10 mouse cellular contexts compared by ENCODE assay signal in the genomic region with DNA sequence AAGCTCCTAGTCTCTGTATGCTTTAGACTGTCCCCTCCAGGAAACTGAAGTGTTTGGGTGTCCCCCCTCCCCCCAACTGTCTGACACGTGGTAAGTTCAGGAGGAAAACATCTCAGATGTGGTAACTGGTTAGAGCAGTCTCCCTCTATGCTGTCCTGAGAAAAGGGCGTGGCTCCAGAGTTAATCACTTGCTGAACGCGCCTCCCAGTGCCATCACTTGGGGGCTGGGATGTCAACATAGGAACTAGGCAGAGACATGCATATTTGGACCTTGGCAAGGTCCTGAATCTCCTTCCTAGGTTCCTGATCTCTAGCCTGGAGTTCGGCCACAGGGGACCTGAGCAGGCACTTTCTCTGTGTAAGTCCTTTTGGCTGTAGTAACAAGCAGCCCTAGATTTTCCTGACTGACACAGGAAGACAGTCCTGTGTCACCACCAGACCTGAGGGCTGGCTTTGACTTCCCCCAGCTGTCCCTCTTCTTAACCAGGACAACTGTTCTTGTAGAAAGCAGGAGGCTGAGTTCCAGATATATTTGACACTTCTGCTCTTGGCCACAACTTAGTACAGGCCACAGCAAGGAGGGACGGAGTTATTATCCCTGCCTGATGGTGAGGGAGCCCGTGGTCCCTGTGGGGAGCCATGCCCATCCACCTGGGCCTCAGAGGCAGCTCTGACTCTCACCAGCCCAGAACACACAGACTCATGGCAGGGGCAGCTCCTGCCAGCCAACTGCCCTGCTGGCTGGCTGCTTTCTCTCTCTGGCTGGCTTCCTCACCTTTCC. TPM values are rescaled to one million over a fixed set of nuclear protein-coding genes. Genes with fewer than 3 reads are reported as not detected.
DNase-seq lines count a peak whose midpoint lies in the region; ATAC-seq and TF ChIP-seq lines count a peak whose summit lies in the region.
"Had no signal": no experiment of that assay in that cellular context is flagged by ENCODE, and none has a peak within 500 bp of the region (broad histone marks: within the 10 kb centered on the region; RNA-seq: fewer than 3 reads in every experiment).

No protein-coding gene starts in this region.

- no peak overlapping the region; the same call in 1 of the 2 replicates for H3K27ac ChIP-seq in heart, embryonic 11.5 days (ENCODE audit: low read depth, low read length)
- 0 out of 2 replicates have a peak overlapping the region, but pooled peaks have one; percentile 20 for H3K27ac ChIP-seq in limb, embryonic 14.5 days (replicated peaks; ENCODE audit: low read depth, low read length)

- no peak for TF ChIP-seq POLR2A in limb, embryonic 14.5 days (IDR thresholded peaks at IDR 0.05; ENCODE audit: borderline replicate concordance, extremely low read depth, insufficient read depth, insufficient read length)

- DNase-seq in heart, postnatal 4 days, result no peak
- DNase-seq in 3T3-L1 (ENCODE audit: low read depth, low spot score), result peak; percentile 42
- peak; percentile 39 for DNase-seq in c-Kit-positive CD71-positive TER-119-positive erythroid progenitor cells, embryonic 14.5 days (ENCODE audit: low spot score)
- DNase-seq in limb, embryonic 14.5 days (ENCODE audit: low spot score), result peak; percentile 49
- no peak for DNase-seq in right cerebral cortex, postnatal 10 days (ENCODE audit: low spot score in 2 of 2)
- no peak for DNase-seq in ovary, postnatal 36 days (ENCODE audit: low spot score)

- H3K9ac ChIP-seq in heart, embryonic 11.5 days (ENCODE audit: low read depth, low read length), result 0 out of 2 replicates have a peak overlapping the region, but pooled peaks have one; percentile 10
- no peak overlapping the region for H3K9ac ChIP-seq in limb, embryonic 14.5 days (ENCODE audit: low read depth, low read length, severe bottlenecking)

- no peaks in the 10 kb centered on the region for H3K9me3 ChIP-seq in heart, embryonic 11.5 days (replicated peaks; ENCODE audit: control insufficient read depth, low read length)
- no peaks in the 10 kb centered on the region for H3K9me3 ChIP-seq in limb, embryonic 14.5 days (ENCODE audit: control insufficient read depth, low read length)
- H3K9me3 ChIP-seq: megakaryocyte, embryonic 14.5 days had no signal

- H3K36me3 ChIP-seq in heart, embryonic 11.5 days (ENCODE audit: control insufficient read depth, insufficient read depth, low read length), result peaks cover 5% of the 10 kb centered on the region; the same call in 1 of the 2 replicates
- H3K36me3 ChIP-seq in limb, embryonic 14.5 days (ENCODE audit: control insufficient read depth, insufficient read depth, low read length), result peaks cover 13% of the 10 kb centered on the region

- peaks cover 14% of the 10 kb centered on the region for H3K4me1 ChIP-seq in heart, embryonic 11.5 days (ENCODE audit: control insufficient read depth, insufficient read depth, low read length)
- H3K4me1 ChIP-seq in limb, embryonic 14.5 days (ENCODE audit: control insufficient read depth, insufficient read depth, low read length), result peaks cover 4% of the 10 kb centered on the region; the same call in 1 of the 2 replicates

- H3K4me2 ChIP-seq in heart, embryonic 11.5 days, result no peak overlapping the region
- no peak overlapping the region for H3K4me2 ChIP-seq in limb, embryonic 14.5 days (replicated peaks; ENCODE audit: low read depth, low read length, severe bottlenecking)

- ATAC-seq in heart, embryonic 11.5 days (replicated peaks; ENCODE audit: insufficient number of reproducible peaks, low FRiP score, low TSS enrichment), result no peak
- ATAC-seq in limb, embryonic 14.5 days (ENCODE audit: low FRiP score, low read depth), result no peak
- ATAC-seq in erythroblast, adult 5-6 weeks (replicated peaks; ENCODE audit: low FRiP score, poor library complexity, severe bottlenecking), result no peak
- ATAC-seq: forebrain, embryonic 14.5 days had no signal

- 19% methylated on average over 7 of the region's 7 CpGs for WGBS in heart, embryonic 11.5 days (ENCODE audit: insufficient replicate concordance)
- 22% methylated on average over 7 of the region's 7 CpGs for WGBS in limb, embryonic 14.5 days

- H3K27me3 ChIP-seq in heart, embryonic 11.5 days (ENCODE audit: control insufficient read depth, insufficient read depth, low read length), result no peaks in the 10 kb centered on the region
- no peaks in the 10 kb centered on the region for H3K27me3 ChIP-seq in limb, embryonic 14.5 days (ENCODE audit: control insufficient read depth, insufficient read depth, low read length)

- H3K4me3 ChIP-seq in heart, embryonic 11.5 days (ENCODE audit: low read depth, low read length), result no peak overlapping the region
- no peak overlapping the region for H3K4me3 ChIP-seq in limb, embryonic 14.5 days (replicated peaks; ENCODE audit: low read length)

RNA-seq across cellular contexts. Expression of a gene that starts 28.9 kb away (rescaled TPM):
- 11.4 and 13.5 TPM in 2 replicates for polyA plus RNA-seq in heart, embryonic 11.5 days (2014; fragmentation: Nextera tagmentation; extraction: Ambion mirVana)
- total RNA-seq in heart, postnatal 4 days (2021), result 10 to 100 TPM; 21.6 to 22.4 TPM
- polyA plus RNA-seq in limb, embryonic 14.5 days (2012; rRNA removed), result 18.0 and 22.0 TPM in 2 replicates
- 25.1 and 27.9 TPM in 2 replicates for polyA plus RNA-seq in limb, embryonic 14.5 days (2014; fragmentation: Nextera tagmentation; extraction: Ambion mirVana)
- 5.6 and 10.9 TPM in 2 replicates for total RNA-seq in erythroblast, adult 5-6 weeks (2015; ENCODE audit: low replicate concordance)
- 4.7 and 6.6 TPM in 2 replicates for total RNA-seq in erythroblast, adult 5-6 weeks (2017; ENCODE audit: low replicate concordance)

RNA-seq across cellular contexts. Expression of a gene that starts 56.4 kb away (rescaled TPM):
- 20.7 and 22.6 TPM in 2 replicates for polyA plus RNA-seq in heart, embryonic 11.5 days (2014; fragmentation: Nextera tagmentation; extraction: Ambion mirVana)
- total RNA-seq in heart, postnatal 4 days (2021), result 10 to 100 TPM; 26.6 to 27.9 TPM
- polyA plus RNA-seq in limb, embryonic 14.5 days (2012; rRNA removed), result 26.1 and 29.5 TPM in 2 replicates
- 40.4 and 47.1 TPM in 2 replicates for polyA plus RNA-seq in limb, embryonic 14.5 days (2014; fragmentation: Nextera tagmentation; extraction: Ambion mirVana)
- total RNA-seq in erythroblast, adult 5-6 weeks (2015; ENCODE audit: low replicate concordance), result 13.0 and 19.4 TPM in 2 replicates
- 36.0 and 39.9 TPM in 2 replicates for total RNA-seq in erythroblast, adult 5-6 weeks (2017; ENCODE audit: low replicate concordance)

Comparison
In these comparisons a context has a peak if more than half of its experiments do, and no peak if none do; other contexts are left out.
1. DNase-seq: peak in 3T3-L1 (single experiment), c-Kit-positive CD71-positive TER-119-positive erythroid progenitor cells, embryonic 14.5 days (single experiment) and limb, embryonic 14.5 days (single experiment); none in heart, postnatal 4 days (single experiment), right cerebral cortex, postnatal 10 days (0 of 2) and ovary, postnatal 36 days (single experiment).